Mouse (Mus musculus) intestine, postnatal 0 days (tissue): Measurements from ENCODE around the gene Psme3. TPM values are rescaled to one million over a fixed set of nuclear protein-coding genes. Genes with fewer than 3 reads are reported as not detected.

Experiments used
- ATAC-seq: fragments of 200-750 bp; cut with Nextera tagmentation; 2 replicates; pipeline ENCODE4 v1.8.0; 2017; ENCODE audit warnings: mild to moderate bottlenecking, moderate TSS enrichment, moderate library complexity
- H3K27ac ChIP-seq: fragments of 300-500 bp; sonication (generic); 2 replicates; pipeline ENCODE4 v1.5.1; 2014; ENCODE audit warnings: mild to moderate bottlenecking, low read depth, low read length, moderate library complexity
- H3K27me3 ChIP-seq: fragments of 300-500 bp; sonication (generic); replicated peaks from 2 replicates; pipeline ENCODE4 v1.6.1; 2014; ENCODE audit warnings: low read length, mixed read lengths; ENCODE audit not compliant: control insufficient read depth, insufficient read depth
- H3K36me3 ChIP-seq: fragments of 300-500 bp; sonication (generic); 2 replicates; pipeline ENCODE4 v1.6.1; 2014; ENCODE audit warnings: mild to moderate bottlenecking, moderate library complexity; ENCODE audit not compliant: control insufficient read depth, insufficient read depth
- H3K4me1 ChIP-seq: fragments of 300-500 bp; sonication (generic); replicated peaks from 2 replicates; pipeline ENCODE4 v1.6.1; 2014; ENCODE audit warnings: antibody characterized with exemption, low read length, mixed read lengths; ENCODE audit not compliant: control insufficient read depth, insufficient read depth
- H3K4me2 ChIP-seq: fragments of 300-500 bp; sonication (generic); replicated peaks from 2 replicates; pipeline ENCODE4 v1.6.1; 2014; ENCODE audit warnings: low read depth, mild to moderate bottlenecking, moderate library complexity
- H3K4me3 ChIP-seq: fragments of 300-500 bp; sonication (generic); 2 replicates; pipeline ENCODE4 v1.5.1; 2014; ENCODE audit warnings: low read depth, low read length
- H3K9ac ChIP-seq: fragments of 300-500 bp; sonication (generic); 2 replicates; pipeline ENCODE4 v1.6.1; 2014; ENCODE audit warnings: mild to moderate bottlenecking, low read depth, low read length
- H3K9me3 ChIP-seq: fragments of 300-500 bp; sonication (generic); 2 replicates; pipeline ENCODE4 v1.6.1; 2016; ENCODE audit warnings: mixed run types; ENCODE audit not compliant: control insufficient read depth
- CTCF ChIP-seq: sonication (generic); IDR thresholded peaks from 2 replicates; pipeline ENCODE4 v1.5.1; 2016; ENCODE audit warnings: low read depth, mild to moderate bottlenecking, control low read depth, antibody characterized with exemption, moderate library complexity
- WGBS: fragments of 180-500 bp; shearing (Covaris S2); extraction: QIAGEN DNeasy Blood & Tissue Kit; methylation state at CpG from one replicate; pipeline ENCODE4 v1.1.7; 2014; 5-methylcytosine and 5-hydroxymethylcytosine counted together
- polyA plus RNA-seq: library from polyadenylated mRNA; unstranded; fragments of >200 nt; fragmentation: Nextera tagmentation; extraction: Ambion mirVana; gene quantifications from 2 replicates; pipeline ENCODE4 v1.2.1, GENCODE M21; 2015

The Psme3 gene
- polyA plus RNA-seq, 1 experiment from 2014 or later: 59.5 TPM

DNA sequence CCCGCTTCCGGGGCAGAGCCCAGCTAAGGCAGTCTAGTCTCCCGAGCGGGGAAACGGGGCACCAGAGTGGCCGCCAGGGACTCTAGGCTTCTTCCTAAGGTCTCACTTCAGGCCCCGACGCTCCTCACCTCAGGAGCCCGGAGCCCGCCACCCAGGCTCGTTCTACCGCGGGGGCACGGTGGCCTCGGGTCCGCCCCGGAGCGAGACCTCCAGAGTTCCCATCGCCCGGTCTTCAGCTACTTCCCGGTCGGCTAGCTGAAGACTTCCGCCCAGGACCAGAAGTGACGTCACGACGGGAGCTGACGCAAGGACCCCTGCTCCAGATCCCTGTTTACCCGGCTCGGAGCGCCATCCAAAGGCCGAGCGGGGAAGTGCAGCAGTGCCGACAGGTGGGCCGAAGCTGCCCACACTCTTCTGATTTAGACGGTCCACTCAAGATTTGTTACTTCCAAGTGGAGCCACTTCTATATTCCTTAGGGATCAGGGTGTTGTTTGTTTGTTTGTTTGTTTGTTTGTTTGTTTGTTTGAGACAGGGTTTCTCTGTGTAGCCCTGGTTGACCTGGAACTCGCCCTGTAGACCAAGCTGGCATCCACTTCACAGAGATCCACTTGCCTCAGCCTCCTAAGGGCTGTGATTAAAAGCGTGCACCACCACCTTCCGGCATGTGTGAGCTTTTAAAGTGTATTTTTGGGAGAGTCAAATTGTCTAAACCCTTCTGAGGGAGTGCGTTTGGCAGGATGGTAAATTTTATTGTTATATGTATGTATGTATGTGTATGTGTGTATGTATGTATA is 13.8 kb upstream of the Psme3 start, which contains the start of gene Becn1:
Gene Becn1, minus strand, starts transcription at position 283 of the 795 bp plus-strand sequence.
- peak; percentile 97 for TF ChIP-seq CTCF

DNA sequence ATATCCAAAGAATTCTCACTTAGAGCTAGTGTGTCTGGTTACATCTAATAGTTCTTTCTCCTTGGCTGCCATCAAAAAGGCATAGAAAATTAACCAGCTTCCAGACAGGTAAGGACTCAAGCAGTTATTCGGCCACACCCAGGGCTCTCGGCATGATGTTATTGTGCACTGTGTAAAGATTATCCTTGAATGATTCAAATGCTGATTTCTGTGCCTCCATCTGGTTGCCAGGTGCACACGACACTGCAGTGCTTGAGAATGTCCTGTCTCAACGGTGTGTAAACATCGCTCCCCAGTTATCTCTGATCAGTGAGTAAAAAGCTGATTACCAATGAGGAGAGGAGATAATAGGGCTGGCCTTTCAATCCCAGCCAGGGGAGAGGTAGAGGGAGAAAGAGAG is 8.3 kb upstream of the Psme3 start:
- H3K4me2 ChIP-seq: no peak overlapping the region
- no peaks in the 10 kb centered on the region for H3K27me3 ChIP-seq
- 14% methylated on average over 5 of the region's 5 CpGs for WGBS
- ATAC-seq: no peak
- no peak overlapping the region for H3K27ac ChIP-seq
- no peak overlapping the region for H3K4me3 ChIP-seq
- no peaks in the 10 kb centered on the region for H3K4me1 ChIP-seq
- no peak overlapping the region for H3K9ac ChIP-seq
- H3K9me3 ChIP-seq: no peaks in the 10 kb centered on the region
- TF ChIP-seq CTCF: no peak
- no peaks in the 10 kb centered on the region for H3K36me3 ChIP-seq

More for the DNA sequence above, 13.8 kb upstream of the Psme3 start, which contains the start of gene Becn1:
- peak; percentile 88 for ATAC-seq
- no peaks in the 10 kb centered on the region for H3K9me3 ChIP-seq
- H3K4me2 ChIP-seq: peak within 1 kb of the TSS; percentile 94
- H3K36me3 ChIP-seq: peaks cover 13% of the 10 kb centered on the region
- peak within 1 kb of the TSS; percentile 72 for H3K9ac ChIP-seq
- peak within 1 kb of the TSS; percentile 71 for H3K4me3 ChIP-seq
- WGBS: 7% methylated on average over 39 of the region's 39 CpGs
- H3K27ac ChIP-seq: peak within 1 kb of the TSS; percentile 54
- no peaks in the 10 kb centered on the region for H3K27me3 ChIP-seq
- 0 out of 2 replicates have a peak, but pooled peaks cover 3% of the 10 kb centered on the region for H3K4me1 ChIP-seq

DNA sequence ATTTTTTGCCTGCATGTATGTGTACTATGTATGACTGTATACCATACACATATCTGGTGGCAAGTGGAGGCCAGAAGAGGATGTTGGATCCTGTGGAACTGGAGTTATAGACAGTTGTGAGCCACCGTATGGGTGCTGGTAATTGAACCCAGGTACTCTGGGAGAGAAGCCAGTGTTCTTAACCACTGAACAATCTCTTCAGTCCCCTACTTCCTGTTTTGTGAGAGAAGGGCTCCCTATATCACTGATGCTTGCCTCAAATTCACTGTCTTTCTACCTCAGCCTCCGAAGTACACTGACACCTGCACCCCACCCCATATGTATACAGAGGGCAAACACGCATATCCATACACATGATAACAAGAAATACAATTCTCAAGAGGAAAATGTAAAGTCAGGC is 4.9 kb upstream of the Psme3 start:
- TF ChIP-seq CTCF: no peak
- Histone ChIP-seq H3K4me3 (no peak overlapping the region), H3K9ac (no peak overlapping the region), H3K9me3 (no peaks in the 10 kb centered on the region), H3K36me3 (no peaks in the 10 kb centered on the region), H3K4me2 (no peak overlapping the region), H3K27me3 (no peaks in the 10 kb centered on the region), H3K4me1 (no peaks in the 10 kb centered on the region), H3K27ac (no peak overlapping the region)
- ATAC-seq: no peak
- 85% methylated on average over 3 of the region's 3 CpGs for WGBS

DNA sequence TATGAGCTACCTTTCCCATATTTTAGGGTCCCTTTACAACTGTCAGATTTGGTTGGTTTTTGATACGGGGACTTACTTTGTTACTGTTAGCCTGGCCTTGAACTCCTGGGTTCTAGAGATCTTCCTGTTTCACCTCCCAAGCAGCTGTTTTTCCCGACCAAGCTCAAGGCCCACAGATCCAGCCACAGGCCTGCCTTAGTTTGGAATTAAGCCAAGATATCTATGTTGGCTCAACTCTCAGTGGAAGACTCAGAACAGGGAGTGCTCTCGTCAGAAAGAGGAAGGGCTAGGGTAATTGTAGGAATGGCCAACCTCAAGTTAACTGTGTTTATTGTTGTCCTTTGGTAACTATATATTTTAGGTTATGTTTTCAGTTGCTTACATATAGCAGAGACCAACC is 3.9 kb upstream of the Psme3 start:
- Histone ChIP-seq H3K9me3 (no peaks in the 10 kb centered on the region), H3K27ac (no peak overlapping the region), H3K4me1 (no peaks in the 10 kb centered on the region), H3K4me3 (no peak overlapping the region), H3K9ac (no peak overlapping the region), H3K4me2 (no peak overlapping the region), H3K36me3 (no peaks in the 10 kb centered on the region), H3K27me3 (no peaks in the 10 kb centered on the region)
- no peak for ATAC-seq
- WGBS: 24% methylated on average over 3 of the region's 3 CpGs
- TF ChIP-seq CTCF: no peak

DNA sequence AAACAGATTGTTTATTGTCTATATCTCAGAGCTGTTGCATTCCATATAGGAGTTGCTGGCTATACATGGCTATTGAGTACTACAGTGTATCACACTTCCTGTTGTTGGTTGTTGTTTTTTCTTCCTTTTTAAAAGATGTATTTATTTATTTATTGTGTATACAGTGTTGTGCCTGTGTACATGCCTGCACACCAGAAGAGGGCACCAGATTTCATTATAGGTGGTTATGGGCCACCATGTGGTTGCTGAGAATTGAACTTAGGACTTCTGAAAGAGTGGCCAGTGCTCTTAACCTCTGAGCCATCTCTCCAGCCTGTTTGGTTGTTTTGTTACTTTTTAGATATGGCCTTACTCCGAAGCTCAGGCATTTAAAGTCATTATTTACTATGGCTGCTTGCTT is 1.4 kb upstream of the Psme3 start:
- H3K4me3 ChIP-seq: no peak overlapping the region
- no peaks in the 10 kb centered on the region for H3K9me3 ChIP-seq
- H3K36me3 ChIP-seq: peaks cover 11% of the 10 kb centered on the region
- H3K27me3 ChIP-seq: no peaks in the 10 kb centered on the region
- H3K27ac ChIP-seq: no peak overlapping the region
- H3K4me1 ChIP-seq: no peaks in the 10 kb centered on the region
- H3K9ac ChIP-seq: no peak overlapping the region
- no peak for ATAC-seq
- TF ChIP-seq CTCF: peak; percentile 36
- WGBS: 92% methylated on average over 1 of the region's 1 CpGs
- no peak overlapping the region for H3K4me2 ChIP-seq

DNA sequence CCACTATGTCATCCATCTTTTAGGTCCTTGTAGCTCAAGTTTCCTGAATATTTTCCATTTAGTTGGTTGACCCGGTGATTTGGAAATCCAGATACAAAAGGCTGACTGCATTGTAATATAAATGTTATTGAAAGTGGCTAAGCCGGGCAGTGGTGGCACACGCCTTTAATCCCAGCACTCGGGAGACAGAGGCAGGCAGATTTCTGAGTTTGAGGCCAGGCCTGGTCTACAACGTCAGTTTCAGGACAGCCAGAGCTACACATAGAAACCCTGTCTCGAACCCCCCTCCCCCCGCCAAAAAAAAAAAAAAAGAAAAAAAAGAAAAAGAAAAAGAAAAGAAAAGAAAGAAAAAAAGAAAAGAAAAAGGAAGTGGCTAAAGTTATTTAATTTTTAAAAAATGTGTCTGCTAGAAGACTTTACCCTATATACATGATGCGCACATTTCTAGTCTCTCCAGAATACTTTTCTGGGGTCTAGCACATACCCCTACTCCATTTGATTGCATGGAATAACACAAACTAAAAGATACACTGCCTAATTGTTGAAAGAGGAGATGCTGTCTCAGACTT is 847 bp upstream of the Psme3 start:
- Histone ChIP-seq H3K27ac (0 out of 2 replicates have a peak overlapping the region, but pooled peaks have one; percentile 17), H3K36me3 (peaks cover 17% of the 10 kb centered on the region), H3K4me2 (peak overlapping the region; percentile 74), H3K4me3 (peak overlapping the region; percentile 64), H3K9me3 (no peaks in the 10 kb centered on the region), H3K27me3 (no peaks in the 10 kb centered on the region), H3K9ac (peak overlapping the region; percentile 89; the same call in 1 of the 2 replicates), H3K4me1 (no peaks in the 10 kb centered on the region)
- no peak for ATAC-seq
- TF ChIP-seq CTCF: no peak
- 85% methylated on average over 8 of the region's 8 CpGs for WGBS
